Mouse (Mus musculus): ENCODE results near the gene Gtf2ird1. TPM values are rescaled to one million over a fixed set of nuclear protein-coding genes. Genes with fewer than 3 reads are reported as not detected.
"Not testable (repeated sequence)": the region's sequence is repeated elsewhere in the genome, so short reads cannot be mapped to it uniquely, and the experiment has no call there.

Gene Gtf2ird1
- polyA plus RNA-seq, 1 experiment from 2014 or later, result 95.9 TPM

DNA sequence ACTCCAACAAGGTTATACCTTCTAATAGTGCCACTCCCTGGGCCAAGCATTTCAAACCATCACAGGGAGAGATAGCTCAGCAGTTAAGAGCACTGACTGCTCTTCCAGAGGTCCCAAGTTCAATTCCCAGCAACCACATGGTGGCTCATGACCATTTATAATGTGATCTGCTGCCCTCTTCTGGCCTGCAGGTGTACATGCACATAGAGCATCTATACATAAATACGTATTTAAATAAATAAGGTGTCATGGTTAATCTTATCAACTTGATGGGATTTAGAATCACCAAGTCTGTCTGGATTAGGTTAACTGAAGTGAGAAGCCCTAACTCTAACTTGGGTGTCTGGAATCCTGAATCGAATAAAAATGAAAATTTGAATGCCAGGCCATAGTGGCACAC lies 109.5 kb downstream of the Gtf2ird1 start:
- WGBS, result 76% methylated on average over 2 of the region's 2 CpGs
- no peak overlapping the region for H3K4me2 ChIP-seq (replicated peaks)
- no peaks in the 10 kb centered on the region for H3K36me3 ChIP-seq
- H3K4me3 ChIP-seq, result no peak overlapping the region
- H3K9me3 ChIP-seq (replicated peaks), result no peaks in the 10 kb centered on the region
- 0 out of 2 replicates have a peak, but pooled peaks cover 4% of the 10 kb centered on the region for H3K4me1 ChIP-seq
- no peak overlapping the region for H3K27ac ChIP-seq
- H3K27me3 ChIP-seq, result no peaks in the 10 kb centered on the region
- H3K9ac ChIP-seq, result no peak overlapping the region
- no peak for ATAC-seq (ENCODE audit: low FRiP score)

DNA sequence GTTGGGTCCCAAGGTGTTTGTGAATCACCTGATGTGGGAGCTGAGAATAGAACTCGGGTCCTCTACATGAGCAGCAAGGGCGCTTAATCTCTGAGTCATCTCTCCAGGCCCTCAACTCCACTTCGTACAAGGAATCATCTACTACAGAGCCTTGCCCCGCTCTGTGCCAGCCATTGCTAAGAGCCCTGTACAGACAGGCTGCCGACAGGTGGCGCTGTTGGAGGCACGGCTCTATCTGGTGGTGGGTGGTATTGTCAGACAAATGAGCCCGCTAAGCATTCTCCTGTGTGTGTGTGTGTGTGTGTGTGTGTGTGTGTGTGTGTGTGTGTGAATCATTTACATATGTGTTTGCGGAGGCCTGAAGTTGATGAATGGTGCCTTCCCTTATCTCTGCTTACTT lies 111.1 kb downstream of the Gtf2ird1 start:
- H3K9me3 ChIP-seq (replicated peaks), result no peaks in the 10 kb centered on the region
- no peaks in the 10 kb centered on the region for H3K36me3 ChIP-seq
- H3K4me1 ChIP-seq, result no peaks in the 10 kb centered on the region
- H3K27ac ChIP-seq, result no peak overlapping the region
- H3K27me3 ChIP-seq, result no peaks in the 10 kb centered on the region
- H3K9ac ChIP-seq, result no peak overlapping the region
- 83% methylated on average over 9 of the region's 9 CpGs for WGBS
- no peak overlapping the region for H3K4me3 ChIP-seq
- ATAC-seq (ENCODE audit: low FRiP score), result no peak
- H3K4me2 ChIP-seq (replicated peaks), result no peak overlapping the region

DNA sequence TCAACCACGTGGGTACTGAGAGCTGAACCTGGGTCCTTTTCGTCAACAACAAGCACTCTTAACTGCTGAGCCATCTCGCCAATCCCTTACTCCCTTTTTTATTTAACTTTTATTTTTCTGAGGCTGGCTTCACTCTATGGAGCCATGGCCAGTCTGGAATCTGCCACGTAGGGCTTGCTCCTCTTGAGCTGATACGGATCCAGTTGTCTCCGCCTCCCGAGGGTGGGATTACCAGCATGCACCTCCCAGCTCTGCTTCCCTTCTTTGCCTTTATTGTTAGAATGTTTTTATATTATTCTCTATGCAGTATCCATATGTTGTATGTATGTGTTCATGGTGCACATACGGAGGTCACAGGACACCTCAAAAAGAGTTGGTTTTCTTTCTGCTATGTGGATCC lies 112.4 kb downstream of the Gtf2ird1 start:
- H3K4me3 ChIP-seq, result no peak overlapping the region
- no peak for ATAC-seq (ENCODE audit: low FRiP score)
- no peak overlapping the region for H3K4me2 ChIP-seq (replicated peaks)
- WGBS, result 84% methylated on average over 8 of the region's 8 CpGs
- no peaks in the 10 kb centered on the region for H3K36me3 ChIP-seq
- H3K27me3 ChIP-seq, result no peaks in the 10 kb centered on the region
- H3K4me1 ChIP-seq, result no peaks in the 10 kb centered on the region
- no peak overlapping the region for H3K9ac ChIP-seq
- H3K9me3 ChIP-seq (replicated peaks), result no peaks in the 10 kb centered on the region
- no peak overlapping the region for H3K27ac ChIP-seq

- not testable (repeated sequence) for H3K36me3 ChIP-seq; H3K9ac ChIP-seq; H3K9me3 ChIP-seq (replicated peaks); H3K27ac ChIP-seq; H3K4me1 ChIP-seq; H3K27me3 ChIP-seq; H3K4me2 ChIP-seq (replicated peaks); ATAC-seq (ENCODE audit: low FRiP score); H3K4me3 ChIP-seq
- 93% methylated on average over 3 of the region's 4 CpGs for WGBS
Measured at GRCm38 (mm10) chr5:134343530-134343929, 113.0 kb downstream of the Gtf2ird1 start.

GRCm38 (mm10) chr5:134342503-134343205 lies 113.9 kb downstream of the Gtf2ird1 start:
- ATAC-seq (ENCODE audit: low FRiP score), result no peak
- H3K4me2 ChIP-seq (replicated peaks), result no peak overlapping the region
- H3K4me3 ChIP-seq, result no peak overlapping the region
- no peak overlapping the region for H3K27ac ChIP-seq
- no peaks in the 10 kb centered on the region for H3K9me3 ChIP-seq (replicated peaks)
- no peak overlapping the region for H3K9ac ChIP-seq
- WGBS, result 81% methylated on average over 18 of the region's 18 CpGs
- no peaks in the 10 kb centered on the region for H3K27me3 ChIP-seq
- H3K4me1 ChIP-seq, result no peaks in the 10 kb centered on the region
- H3K36me3 ChIP-seq, result no peaks in the 10 kb centered on the region

GRCm38 (mm10) chr5:134341721-134342120 lies 114.8 kb downstream of the Gtf2ird1 start:
- H3K9me3 ChIP-seq (replicated peaks), result no peaks in the 10 kb centered on the region
- WGBS, result 81% methylated on average over 5 of the region's 5 CpGs
- H3K27ac ChIP-seq, result no peak overlapping the region
- H3K9ac ChIP-seq, result no peak overlapping the region
- no peak overlapping the region for H3K4me3 ChIP-seq
- no peaks in the 10 kb centered on the region for H3K36me3 ChIP-seq
- H3K27me3 ChIP-seq, result no peaks in the 10 kb centered on the region
- no peak for ATAC-seq (ENCODE audit: low FRiP score)
- no peak overlapping the region for H3K4me2 ChIP-seq (replicated peaks)
- H3K4me1 ChIP-seq, result no peaks in the 10 kb centered on the region

- no peaks in the 10 kb centered on the region for H3K9me3 ChIP-seq (replicated peaks)
- H3K4me3 ChIP-seq, result no peak overlapping the region
- no peaks in the 10 kb centered on the region for H3K36me3 ChIP-seq
- H3K27ac ChIP-seq, result no peak overlapping the region
- WGBS, result 73% methylated on average over 10 of the region's 10 CpGs
- no peak overlapping the region for H3K4me2 ChIP-seq (replicated peaks)
- no peak overlapping the region for H3K9ac ChIP-seq
- H3K4me1 ChIP-seq, result no peaks in the 10 kb centered on the region
- no peak for ATAC-seq (ENCODE audit: low FRiP score)
- H3K27me3 ChIP-seq, result no peaks in the 10 kb centered on the region
Measured at GRCm38 (mm10) chr5:134341321-134341720, 115.2 kb downstream of the Gtf2ird1 start.

- Histone ChIP-seq H3K9me3 (replicated peaks) (no peaks in the 10 kb centered on the region), H3K36me3 (no peaks in the 10 kb centered on the region), H3K4me1 (no peaks in the 10 kb centered on the region), H3K27ac (no peak overlapping the region), H3K9ac (no peak overlapping the region), H3K4me2 (replicated peaks) (no peak overlapping the region), H3K27me3 (no peaks in the 10 kb centered on the region), H3K4me3 (no peak overlapping the region)
- no peak for ATAC-seq (ENCODE audit: low FRiP score)
- WGBS, result 22% methylated on average over 6 of the region's 6 CpGs
Measured at GRCm38 (mm10) chr5:134340101-134340522, 116.4 kb downstream of the Gtf2ird1 start.

DNA sequence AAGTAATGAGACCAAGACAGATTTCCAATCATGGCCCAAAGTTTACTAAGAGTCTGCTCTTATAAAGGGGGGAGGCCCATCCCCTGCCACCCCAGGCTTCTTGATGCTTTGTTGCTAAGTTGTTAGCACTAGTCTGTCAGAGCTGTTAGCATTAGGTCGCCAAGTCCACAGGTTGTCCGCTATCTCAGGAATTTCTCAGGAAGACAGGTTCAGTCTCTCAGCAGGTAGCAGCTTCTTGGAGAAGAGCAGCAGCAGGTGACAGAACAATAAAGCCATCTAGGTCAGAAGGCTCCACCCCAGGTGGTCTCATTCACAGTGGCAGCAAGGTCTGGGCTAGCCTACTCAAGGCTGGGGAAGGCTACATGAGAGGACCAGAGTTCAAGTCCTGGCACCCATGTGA lies 119.5 kb downstream of the Gtf2ird1 start:
- H3K4me2 ChIP-seq (replicated peaks); H3K27ac ChIP-seq; H3K9me3 ChIP-seq (replicated peaks); ATAC-seq (ENCODE audit: low FRiP score); H3K9ac ChIP-seq; H3K4me1 ChIP-seq; H3K27me3 ChIP-seq; H3K36me3 ChIP-seq; H3K4me3 ChIP-seq: not testable (repeated sequence)
- WGBS, result 62% methylated on average over 2 of the region's 2 CpGs

- Histone ChIP-seq H3K27me3 (no peaks in the 10 kb centered on the region), H3K27ac (no peak overlapping the region), H3K9ac (no peak overlapping the region), H3K4me1 (peaks cover 2% of the 10 kb centered on the region; the same call in 1 of the 2 replicates), H3K36me3 (no peaks in the 10 kb centered on the region), H3K4me3 (no peak overlapping the region), H3K9me3 (replicated peaks) (no peaks in the 10 kb centered on the region), H3K4me2 (replicated peaks) (no peak overlapping the region)
- WGBS, result 35% methylated on average over 8 of the region's 8 CpGs
- ATAC-seq (ENCODE audit: low FRiP score), result no peak
Measured at GRCm38 (mm10) chr5:134332743-134333142, 123.8 kb downstream of the Gtf2ird1 start.

DNA sequence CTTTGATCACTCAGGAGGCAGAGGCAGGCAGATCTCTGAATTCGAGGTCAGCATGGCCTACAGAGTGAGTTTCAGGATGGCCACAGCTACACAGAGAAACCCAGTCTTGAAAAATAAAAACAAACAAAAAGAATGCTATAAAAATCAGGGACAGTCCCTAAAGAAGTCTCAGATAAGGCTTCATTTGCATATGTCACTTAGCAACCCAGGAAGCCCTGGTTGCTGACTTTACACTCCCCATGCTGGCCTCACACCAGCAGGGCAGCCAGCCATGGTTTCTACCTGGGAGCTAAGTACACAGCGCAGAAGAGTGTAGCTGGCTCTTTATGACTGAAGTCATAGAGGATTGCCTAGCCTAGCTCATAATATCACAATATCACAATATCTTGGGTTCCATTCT lies 126.4 kb downstream of the Gtf2ird1 start:
- 88% methylated on average over 2 of the region's 2 CpGs for WGBS
- Histone ChIP-seq H3K9ac (no peak overlapping the region), H3K9me3 (replicated peaks) (no peaks in the 10 kb centered on the region), H3K4me3 (no peak overlapping the region), H3K27me3 (no peaks in the 10 kb centered on the region), H3K4me2 (replicated peaks) (no peak overlapping the region), H3K36me3 (no peaks in the 10 kb centered on the region), H3K27ac (no peak overlapping the region), H3K4me1 (peaks cover 2% of the 10 kb centered on the region; the same call in 1 of the 2 replicates)
- no peak for ATAC-seq (ENCODE audit: low FRiP score)

DNA sequence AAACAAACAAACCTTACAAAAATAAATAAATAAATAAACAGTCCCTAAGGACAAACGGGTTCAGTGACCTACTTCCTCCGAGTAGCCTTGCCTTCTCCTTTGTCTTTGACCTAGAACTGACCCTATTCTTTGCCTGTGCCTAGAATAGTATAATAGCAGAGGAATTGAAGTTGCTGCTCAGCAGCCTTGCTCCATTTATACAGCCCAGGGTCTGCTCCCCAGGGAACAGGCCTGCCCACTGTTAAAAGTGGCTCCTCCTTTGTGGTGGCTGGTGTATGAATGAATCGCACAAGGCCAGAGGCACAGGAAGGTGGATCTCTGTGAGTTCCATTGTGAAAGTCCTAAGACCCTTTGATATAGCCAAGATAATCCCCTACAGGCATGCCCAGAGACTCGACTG lies 127.2 kb downstream of the Gtf2ird1 start:
- no peak overlapping the region for H3K4me2 ChIP-seq (replicated peaks)
- 31% methylated on average over 4 of the region's 4 CpGs for WGBS
- H3K4me3 ChIP-seq, result no peak overlapping the region
- no peaks in the 10 kb centered on the region for H3K36me3 ChIP-seq
- ATAC-seq (ENCODE audit: low FRiP score), result no peak
- H3K9ac ChIP-seq, result no peak overlapping the region
- H3K9me3 ChIP-seq (replicated peaks), result no peaks in the 10 kb centered on the region
- no peaks in the 10 kb centered on the region for H3K27me3 ChIP-seq
- peaks cover 2% of the 10 kb centered on the region; the same call in 1 of the 2 replicates for H3K4me1 ChIP-seq
- no peak overlapping the region for H3K27ac ChIP-seq

GRCm38 (mm10) chr5:134328482-134329001 lies 128.0 kb downstream of the Gtf2ird1 start:
- Histone ChIP-seq H3K4me1 (peaks cover 2% of the 10 kb centered on the region; the same call in 1 of the 2 replicates), H3K27me3 (no peaks in the 10 kb centered on the region), H3K4me2 (replicated peaks) (no peak overlapping the region), H3K36me3 (no peaks in the 10 kb centered on the region), H3K9ac (no peak overlapping the region), H3K9me3 (replicated peaks) (no peaks in the 10 kb centered on the region), H3K27ac (no peak overlapping the region), H3K4me3 (no peak overlapping the region)
- WGBS, result 89% methylated on average over 6 of the region's 6 CpGs
- ATAC-seq (ENCODE audit: low FRiP score), result no peak
